Mouse (Mus musculus) liver, embryonic 14.5 days (tissue): ENCODE results near the gene Txlng. TPM values are rescaled to one million over a fixed set of nuclear protein-coding genes. Genes with fewer than 3 reads are reported as not detected.
"Not testable (repeated sequence)": the region's sequence is repeated elsewhere in the genome, so short reads cannot be mapped to it uniquely, and the experiment has no call there.

ENCODE experiments used
- ATAC-seq: fragments of 200-750 bp; cut with Nextera tagmentation; 2 replicates; pipeline ENCODE4 v1.8.0; 2017; ENCODE audit warnings: moderate number of reproducible peaks, mild to moderate bottlenecking, moderate library complexity; ENCODE audit not compliant: insufficient read depth
- DNase-seq, 3 experiments: peaks; one replicate each; pipeline ENCODE4 v3.0.0-alpha.2; 2012 to 2013; ENCODE audit warnings: low read depth in 3 of 3, low spot score in 3 of 3
- H3K27ac ChIP-seq: fragments of 300-500 bp; sonication (generic); 2 replicates; pipeline ENCODE4 v1.5.1; 2014; ENCODE audit warnings: moderate library complexity, mild to moderate bottlenecking, control low read depth, inconsistent platforms
- H3K27me3 ChIP-seq: fragments of 300-500 bp; sonication (generic); 2 replicates; pipeline ENCODE4 v1.6.1; 2014; ENCODE audit warnings: mild to moderate bottlenecking, low read length, moderate library complexity; ENCODE audit not compliant: control insufficient read depth, insufficient read depth
- H3K36me3 ChIP-seq: fragments of 300-500 bp; sonication (generic); replicated peaks from 2 replicates; pipeline ENCODE4 v1.6.1; 2014; ENCODE audit warnings: low read depth; ENCODE audit not compliant: control insufficient read depth, insufficient read depth
- H3K4me1 ChIP-seq, 2 experiments: fragments of 200-500 bp in 1 of 2; fragments of 300-500 bp in 1 of 2; sonication (generic) in 1 of 2; replicated peaks; 2 replicates each; pipeline ENCODE4 v1.6.1; 2012 to 2014; ENCODE audit warnings: antibody characterized with exemption in 1 of 2, inconsistent platforms in 1 of 2, low read length in 1 of 2; ENCODE audit not compliant: control insufficient read depth in 2 of 2, insufficient read depth in 2 of 2
- H3K4me2 ChIP-seq: fragments of 300-500 bp; sonication (generic); 2 replicates; pipeline ENCODE4 v1.6.1; 2014; ENCODE audit warnings: low read depth, mild to moderate bottlenecking, control low read depth, moderate library complexity
- H3K4me3 ChIP-seq, 2 experiments: fragments of 200-500 bp in 1 of 2; fragments of 300-500 bp in 1 of 2; sonication (generic) in 1 of 2; 2 replicates each; pipeline ENCODE4 v1.5.1; 2012 to 2014; ENCODE audit warnings: low read depth in 2 of 2, low read length in 2 of 2, mild to moderate bottlenecking in 2 of 2, control low read depth in 1 of 2, inconsistent platforms in 1 of 2, moderate library complexity in 1 of 2; ENCODE audit not compliant: insufficient read depth in 1 of 2
- H3K9ac ChIP-seq: fragments of 300-500 bp; sonication (generic); replicated peaks from 2 replicates; pipeline ENCODE4 v1.6.1; 2014; ENCODE audit warnings: mild to moderate bottlenecking, control low read depth, moderate library complexity
- H3K9me3 ChIP-seq: fragments of 300-500 bp; sonication (generic); 2 replicates; pipeline ENCODE4 v1.6.1; 2016; ENCODE audit warnings: low read length, mixed read lengths; ENCODE audit not compliant: control insufficient read depth
- CTCF ChIP-seq: IDR thresholded peaks from 2 replicates; pipeline ENCODE4 v1.5.1; 2016; ENCODE audit warnings: antibody characterized with exemption, low read depth, control low read depth
- EP300 ChIP-seq: IDR thresholded peaks from 2 replicates; pipeline ENCODE4 v1.6.1; 2016; ENCODE audit warnings: antibody characterized with exemption, low read depth
- WGBS: fragments of 180-500 bp; shearing (Covaris S2); extraction: QIAGEN DNeasy Blood & Tissue Kit; methylation state at CpG from one replicate; pipeline ENCODE4 v1.1.7; 2014; ENCODE audit not compliant: insufficient replicate concordance; 5-methylcytosine and 5-hydroxymethylcytosine counted together
- polyA plus RNA-seq, 2 experiments: library from polyadenylated mRNA; depleted of rRNA in 1 of 2; stranded (reverse) in 1 of 2; unstranded in 1 of 2; fragments of >200 nt; fragmentation: Nextera tagmentation in 1 of 2; extraction: Ambion mirVana in 1 of 2; gene quantifications; 2 replicates each; pipeline versions ENCODE4 v1.2.1 to v1.2.3; 2012 to 2014

The Txlng gene
- polyA plus RNA-seq, 2 experiments = 5.4 to 6.2 TPM

- DNase-seq (no peak), ATAC-seq (no peak)
- Histone ChIP-seq H3K27ac (no peak overlapping the region), H3K9ac (no peak overlapping the region), H3K4me2 (no peak overlapping the region), H3K36me3 (no peaks in the 10 kb centered on the region), H3K4me3 (no peak overlapping the region), H3K4me1 (peaks cover 0 to 3% of the 10 kb centered on the region in 2 experiments; a peak in 2 of 4 replicates), H3K9me3 (no peaks in the 10 kb centered on the region), H3K27me3 (no peaks in the 10 kb centered on the region)
- no peak for TF ChIP-seq CTCF
- no peak for TF ChIP-seq EP300
- 0% methylated on average over 1 of the region's 1 CpGs for WGBS
Measured at GRCm38 (mm10) chrX:162831036-162831435, 1.8 kb upstream of the Txlng start.

GRCm38 (mm10) chrX:162830313-162830712, 1.1 kb upstream of the Txlng start:
- peak overlapping the region; percentile 64 for H3K4me2 ChIP-seq
- H3K9me3 ChIP-seq, H3K27ac ChIP-seq, ATAC-seq, H3K4me1 ChIP-seq, H3K36me3 ChIP-seq, H3K9ac ChIP-seq, H3K4me3 ChIP-seq, DNase-seq, H3K27me3 ChIP-seq: not testable (repeated sequence)
- WGBS = 59% methylated on average over 2 of the region's 2 CpGs

DNA sequence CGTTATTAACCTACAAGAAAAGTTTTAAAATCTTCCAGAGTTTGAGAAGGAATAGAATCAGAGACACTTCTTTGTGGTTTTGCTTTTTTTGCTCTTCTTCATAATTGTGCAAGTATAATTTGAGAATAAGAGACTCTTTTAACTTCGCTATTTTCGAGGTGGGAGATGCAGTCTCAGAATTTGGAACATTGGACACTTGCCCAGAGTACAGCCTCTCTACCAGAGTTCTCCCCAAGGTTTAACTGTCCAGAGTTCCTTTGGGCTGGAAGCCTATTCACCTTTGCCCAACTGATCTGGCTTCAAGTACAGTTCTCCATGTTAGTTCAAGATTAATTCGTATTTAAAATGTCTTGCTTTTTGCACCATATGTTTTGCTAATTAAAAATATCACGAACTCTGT, 487 bp upstream of the Txlng start:
- ATAC-seq (no peak), DNase-seq (no peak)
- WGBS = 26% methylated on average over 5 of the region's 5 CpGs
- Histone ChIP-seq H3K4me1 (peaks cover 0 to 3% of the 10 kb centered on the region in 2 experiments; a peak in 2 of 4 replicates), H3K27ac (peak overlapping the region; percentile 5; the same call in 1 of the 2 replicates), H3K4me3 (peak overlapping the region; percentile 50 to 61), H3K9me3 (no peaks in the 10 kb centered on the region), H3K4me2 (peak overlapping the region; percentile 64), H3K9ac (peak overlapping the region; percentile 61), H3K27me3 (no peaks in the 10 kb centered on the region), H3K36me3 (no peaks in the 10 kb centered on the region)
- TF ChIP-seq EP300 = no peak
- TF ChIP-seq CTCF = no peak

DNA sequence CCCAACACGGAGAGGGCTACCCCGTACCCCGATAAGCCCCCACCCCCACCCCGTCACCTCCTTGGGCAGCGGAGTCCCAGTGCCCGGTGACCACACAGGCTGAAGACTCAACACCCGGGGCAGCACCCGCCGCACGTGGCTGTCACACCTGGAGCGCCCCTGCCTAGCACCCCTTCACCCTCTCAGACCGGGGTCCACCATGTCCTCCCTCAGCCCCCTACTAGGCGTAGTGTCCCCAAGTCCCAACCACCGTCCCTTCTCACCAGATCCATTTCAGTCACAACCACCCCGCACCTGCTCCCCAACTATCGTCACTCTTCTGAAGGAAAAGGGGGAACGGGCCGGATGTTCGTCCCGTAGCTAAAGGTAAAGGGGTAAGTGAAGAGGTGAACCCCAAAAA, 471 bp downstream of the Txlng start:
- H3K36me3 ChIP-seq = no peaks in the 10 kb centered on the region
- 13% methylated on average over 17 of the region's 20 CpGs for WGBS
- DNase-seq (no peak), ATAC-seq (peak; percentile 12)
- H3K27ac ChIP-seq = peak overlapping the region; percentile 31; the same call in 1 of the 2 replicates
- peak overlapping the region; percentile 80 for H3K4me2 ChIP-seq
- peak overlapping the region; percentile 64 to 90 for H3K4me3 ChIP-seq
- peaks cover 0 to 3% of the 10 kb centered on the region in 2 experiments; a peak in 2 of 4 replicates for H3K4me1 ChIP-seq
- H3K9ac ChIP-seq = peak overlapping the region; percentile 58
- no peak for TF ChIP-seq EP300
- TF ChIP-seq CTCF = no peak
- no peaks in the 10 kb centered on the region for H3K9me3 ChIP-seq
- H3K27me3 ChIP-seq = no peaks in the 10 kb centered on the region

GRCm38 (mm10) chrX:162828016-162828415, 1.2 kb downstream of the Txlng start:
- no peak for ATAC-seq
- Histone ChIP-seq H3K4me3 (peak overlapping the region; percentile 64 to 90), H3K27ac (no peak overlapping the region), H3K9ac (peak overlapping the region; percentile 58), H3K36me3 (no peaks in the 10 kb centered on the region), H3K4me2 (peak overlapping the region; percentile 80), H3K27me3 (no peaks in the 10 kb centered on the region), H3K9me3 (no peaks in the 10 kb centered on the region), H3K4me1 (peaks cover 0 to 3% of the 10 kb centered on the region in 2 experiments; a peak in 2 of 4 replicates)
- 27% methylated on average over 6 of the region's 6 CpGs for WGBS
- no peak for DNase-seq
- TF ChIP-seq EP300 (no peak), CTCF (no peak)
